Comparison of ENCODE assay signal across 21 mouse cellular contexts in genomic region chr12:48633559-48633958, GRCm38 (mm10).
DNase-seq lines count a peak whose midpoint lies in the region; ATAC-seq and TF ChIP-seq lines count a peak whose summit lies in the region.
"Had no signal": no experiment of that assay in that cellular context is flagged by ENCODE, and none has a peak within 500 bp of the region (broad histone marks: within the 10 kb centered on the region; RNA-seq: fewer than 3 reads in every experiment).

No protein-coding gene starts in this region.

- H3K36me3 ChIP-seq in G1E (replicated peaks): no peaks in the 10 kb centered on the region
- H3K36me3 ChIP-seq in hindbrain, embryonic 16.5 days (ENCODE audit: control insufficient read depth, insufficient read depth, low read length): no peaks in the 10 kb centered on the region
- no peaks in the 10 kb centered on the region for H3K36me3 ChIP-seq in midbrain, embryonic 16.5 days (ENCODE audit: control insufficient read depth, insufficient read depth, low read length)
- H3K36me3 ChIP-seq: embryonic facial prominence, embryonic 10.5 days; limb, embryonic 15.5 days had no signal

- H3K4me2 ChIP-seq in hindbrain, embryonic 16.5 days (ENCODE audit: low read length): no peak overlapping the region
- no peak overlapping the region; the same call in 1 of the 2 replicates for H3K4me2 ChIP-seq in midbrain, embryonic 16.5 days (ENCODE audit: low read length)
- H3K4me2 ChIP-seq: limb, embryonic 15.5 days had no signal

- 27% methylated on average over 4 of the region's 4 CpGs for WGBS in hindbrain, embryonic 16.5 days
- 22% methylated on average over 4 of the region's 4 CpGs for WGBS in midbrain, embryonic 16.5 days

- H3K4me1 ChIP-seq in G1E (ENCODE audit: insufficient read depth, low read depth, low read length): peaks cover 38% of the 10 kb centered on the region
- H3K4me1 ChIP-seq in hindbrain, embryonic 16.5 days (ENCODE audit: control insufficient read depth, insufficient read depth, low read depth, low read length): no peaks in the 10 kb centered on the region
- H3K4me1 ChIP-seq in midbrain, embryonic 16.5 days (ENCODE audit: control insufficient read depth, insufficient read depth, low read length): peaks cover 16% of the 10 kb centered on the region
- H3K4me1 ChIP-seq: embryonic facial prominence, embryonic 10.5 days; limb, embryonic 15.5 days had no signal

- H3K27me3 ChIP-seq in G1E (ENCODE audit: insufficient read depth, low read length): no peaks in the 10 kb centered on the region
- H3K27me3 ChIP-seq in hindbrain, embryonic 16.5 days (replicated peaks; ENCODE audit: control insufficient read depth, insufficient read depth, low read length): no peaks in the 10 kb centered on the region
- no peaks in the 10 kb centered on the region for H3K27me3 ChIP-seq in midbrain, embryonic 16.5 days (ENCODE audit: control insufficient read depth, insufficient read depth, low read depth, low read length)
- H3K27me3 ChIP-seq: limb, embryonic 15.5 days had no signal

- H3K27ac ChIP-seq in hindbrain, embryonic 16.5 days (ENCODE audit: low read depth, low read length): 0 out of 2 replicates have a peak overlapping the region, but pooled peaks have one; percentile 39
- peak overlapping the region; percentile 71 for H3K27ac ChIP-seq in midbrain, embryonic 16.5 days (ENCODE audit: low read length)
- H3K27ac ChIP-seq: embryonic facial prominence, embryonic 10.5 days; limb, embryonic 15.5 days had no signal

- H3K4me3 ChIP-seq in G1E (ENCODE audit: low read depth, low read length): peak overlapping the region; percentile 8; the same call in 1 of the 2 replicates
- H3K4me3 ChIP-seq in hindbrain, embryonic 16.5 days (ENCODE audit: low read length): no peak overlapping the region
- no peak overlapping the region for H3K4me3 ChIP-seq in midbrain, embryonic 16.5 days (ENCODE audit: low read depth, low read length)
- H3K4me3 ChIP-seq: embryonic facial prominence, embryonic 10.5 days; limb, embryonic 15.5 days; myocyte had no signal

- DNase-seq in A20 (ENCODE audit: low read depth, low spot score) (peak; percentile 42), G1E (ENCODE audit: low spot score) (no peak), adipocyte (ENCODE audit: low spot score) (no peak)
- no peak for DNase-seq in layer of hippocampus, postnatal 10 days (ENCODE audit: low spot score in 2 of 2)
- DNase-seq in embryo, embryonic 9.5 days (ENCODE audit: extremely low spot score): no peak
- DNase-seq: adrenal gland, postnatal 14 days; cerebellum, adult 18-20 months; cerebellum, postnatal 36 days; gastrocnemius, postnatal 36 days; kidney, adult 18-20 months; kidney, postnatal 10 days; layer of hippocampus, postnatal 36 days; spleen, adult 18-20 months; thymus, postnatal 36 days had no signal

- peak; percentile 88 for ATAC-seq in G1E (ENCODE audit: extremely low read depth, insufficient number of reproducible peaks, low FRiP score, poor library complexity, severe bottlenecking)
- peak; percentile 76 for ATAC-seq in hindbrain, embryonic 16.5 days
- peak; percentile 81 for ATAC-seq in midbrain, embryonic 16.5 days
- ATAC-seq: lung, postnatal 0 days; Patski had no signal

- no peak for TF ChIP-seq CTCF in G1E (IDR thresholded peaks at IDR 0.05; ENCODE audit: low read depth, low read length)

- no peaks in the 10 kb centered on the region for H3K9me3 ChIP-seq in G1E (replicated peaks)
- no peaks in the 10 kb centered on the region for H3K9me3 ChIP-seq in hindbrain, embryonic 16.5 days (ENCODE audit: control insufficient read depth, low read length)
- H3K9me3 ChIP-seq in midbrain, embryonic 16.5 days (replicated peaks; ENCODE audit: control insufficient read depth, low read length, poor library complexity, severe bottlenecking): no peaks in the 10 kb centered on the region
- H3K9me3 ChIP-seq: embryonic facial prominence, embryonic 10.5 days; limb, embryonic 15.5 days had no signal

- no peak overlapping the region for H3K9ac ChIP-seq in hindbrain, embryonic 16.5 days (ENCODE audit: low read depth, low read length)
- H3K9ac ChIP-seq in midbrain, embryonic 16.5 days (ENCODE audit: low read depth, low read length): no peak overlapping the region
- H3K9ac ChIP-seq: limb, embryonic 15.5 days had no signal
